Mouse (Mus musculus): Measurements from ENCODE around the gene Endov. TPM values are rescaled to one million over a fixed set of nuclear protein-coding genes. Genes with fewer than 3 reads are reported as not detected.

Gene Endov
- polyA plus RNA-seq, 1 experiment from 2014 or later = 3.4 TPM

Other genes with a start within 250 kb of the Endov start
- gene Gaa, start 223.5 kb upstream of the Endov start, polyA plus RNA-seq (2018) = 61.8 to 138 TPM (median 92.6 TPM) in 3 replicates
- 73.3 to 139 TPM (median 79.7 TPM) in 3 replicates for gene Eif4a3, start 191.3 kb upstream of the Endov start, polyA plus RNA-seq (2018)
- gene Card14, start 183.6 kb upstream of the Endov start, polyA plus RNA-seq (2018) = 0.06 to 0.68 TPM (median 0.22 TPM) in 3 replicates
- 29.1 to 46.3 TPM (median 41.6 TPM) in 3 replicates for gene Sgsh, start 135.8 kb upstream of the Endov start, polyA plus RNA-seq (2018)
- 18.1 to 63.0 TPM (median 27.9 TPM) in 3 replicates for gene Slc26a11, start 135.8 kb upstream of the Endov start, polyA plus RNA-seq (2018)
- gene Rnf213, start 98.2 kb upstream of the Endov start, polyA plus RNA-seq (2018) = 207 to 477 TPM (median 276 TPM) in 3 replicates
- 0.11 to 6.8 TPM (median 0.20 TPM) in 3 replicates for gene Nptx1, start 56.4 kb downstream of the Endov start, polyA plus RNA-seq (2018)
- 17.7 to 33.8 TPM (median 18.6 TPM) in 3 replicates for gene Rptor, start 111.6 kb downstream of the Endov start, polyA plus RNA-seq (2018)